Mouse (Mus musculus) heart, embryonic 13.5 days (tissue): ENCODE data around the gene Cep104. TPM values are rescaled to one million over a fixed set of nuclear protein-coding genes. Genes with fewer than 3 reads are reported as not detected.

Experiments
- ATAC-seq: fragments of 200-750 bp; cut with Nextera tagmentation; 2 replicates; pipeline ENCODE4 v1.8.0; 2017; ENCODE audit warnings: moderate TSS enrichment; ENCODE audit not compliant: insufficient number of reproducible peaks, low FRiP score, low TSS enrichment; ENCODE audit errors: extremely low read depth
- H3K27ac ChIP-seq: fragments of 300-500 bp; sonication (generic); replicated peaks from 2 replicates; pipeline ENCODE4 v1.5.1; 2015; ENCODE audit warnings: moderate library complexity, mild to moderate bottlenecking, inconsistent platforms
- H3K27me3 ChIP-seq: fragments of 300-500 bp; sonication (generic); replicated peaks from 2 replicates; pipeline ENCODE4 v1.6.1; 2015; ENCODE audit warnings: mild to moderate bottlenecking, inconsistent platforms
- H3K36me3 ChIP-seq: fragments of 300-500 bp; sonication (generic); 2 replicates; pipeline ENCODE4 v1.6.1; 2015; ENCODE audit warnings: mild to moderate bottlenecking, inconsistent platforms
- H3K4me1 ChIP-seq: fragments of 300-500 bp; sonication (generic); 2 replicates; pipeline ENCODE4 v1.6.1; 2015; ENCODE audit warnings: inconsistent platforms
- H3K4me2 ChIP-seq: fragments of 300-500 bp; sonication (generic); 2 replicates; pipeline ENCODE4 v1.6.1; 2015; ENCODE audit warnings: inconsistent platforms, mild to moderate bottlenecking, moderate library complexity
- H3K4me3 ChIP-seq: fragments of 300-500 bp; sonication (generic); 2 replicates; pipeline ENCODE4 v1.5.1; 2015; ENCODE audit warnings: moderate library complexity, mild to moderate bottlenecking, inconsistent platforms
- H3K9ac ChIP-seq: fragments of 300-500 bp; sonication (generic); 2 replicates; pipeline ENCODE4 v1.6.1; 2015; ENCODE audit warnings: inconsistent platforms, mild to moderate bottlenecking, moderate library complexity
- H3K9me3 ChIP-seq: fragments of 300-500 bp; sonication (generic); 2 replicates; pipeline ENCODE4 v1.6.1; 2016; ENCODE audit warnings: inconsistent platforms
- WGBS: fragments of 180-500 bp; shearing (Covaris S2); methylation state at CpG from one replicate; pipeline ENCODE4 v1.1.7; 2015; ENCODE audit warnings: mixed read lengths; 5-methylcytosine and 5-hydroxymethylcytosine counted together
- polyA plus RNA-seq: library from polyadenylated mRNA; unstranded; fragments of >200 nt; fragmentation: Nextera tagmentation; extraction: Ambion mirVana; gene quantifications from 2 replicates; pipeline ENCODE4 v1.2.1, GENCODE M21; 2015

The Cep104 gene
- polyA plus RNA-seq, 1 experiment from 2014 or later = 12.9 TPM

- 42% methylated on average over 4 of the region's 4 CpGs for WGBS
- no peak for ATAC-seq
- Histone ChIP-seq H3K4me2 (peak overlapping the region; percentile 86; the same call in 1 of the 2 replicates), H3K9ac (peak overlapping the region; percentile 16; the same call in 1 of the 2 replicates), H3K27me3 (peaks cover 13% of the 10 kb centered on the region; the same call in 1 of the 2 replicates), H3K4me1 (peaks cover 50% of the 10 kb centered on the region), H3K36me3 (peaks cover 48% of the 10 kb centered on the region), H3K4me3 (no peak overlapping the region), H3K9me3 (no peaks in the 10 kb centered on the region), H3K27ac (peak overlapping the region; percentile 81)
Observed at GRCm38 (mm10) chr4:154022844-154023243, 47.9 kb downstream of the Cep104 start.

- Histone ChIP-seq H3K4me3 (peak overlapping the region; percentile 63), H3K36me3 (peaks cover 37% of the 10 kb centered on the region), H3K4me1 (peaks cover 50% of the 10 kb centered on the region), H3K27ac (peak overlapping the region; percentile 81), H3K9me3 (no peaks in the 10 kb centered on the region), H3K4me2 (peak overlapping the region; percentile 86), H3K9ac (peak overlapping the region; percentile 78), H3K27me3 (peaks cover 13% of the 10 kb centered on the region; the same call in 1 of the 2 replicates)
- ATAC-seq = peak; percentile 55
- 4% methylated on average over 8 of the region's 8 CpGs for WGBS
Observed at GRCm38 (mm10) chr4:154023754-154024601, 49.0 kb downstream of the Cep104 start.

GRCm38 (mm10) chr4:154024729-154025521, 49.9 kb downstream of the Cep104 start:
- Histone ChIP-seq H3K27ac (peak overlapping the region; percentile 81), H3K4me3 (peak overlapping the region; percentile 63), H3K4me2 (peak overlapping the region; percentile 86), H3K9me3 (no peaks in the 10 kb centered on the region), H3K36me3 (peaks cover 28% of the 10 kb centered on the region), H3K27me3 (peaks cover 13% of the 10 kb centered on the region; the same call in 1 of the 2 replicates), H3K9ac (peak overlapping the region; percentile 78), H3K4me1 (peaks cover 50% of the 10 kb centered on the region)
- 12% methylated on average over 17 of the region's 17 CpGs for WGBS
- ATAC-seq = no peak

- peak; percentile 67 for ATAC-seq
- Histone ChIP-seq H3K27ac (peak within 1 kb of the TSS; percentile 81), H3K4me3 (peak within 1 kb of the TSS; percentile 63), H3K4me2 (peak within 1 kb of the TSS; percentile 86), H3K36me3 (peaks cover 18% of the 10 kb centered on the region), H3K4me1 (peaks cover 50% of the 10 kb centered on the region), H3K27me3 (peaks cover 13% of the 10 kb centered on the region; the same call in 1 of the 2 replicates), H3K9ac (peak within 1 kb of the TSS; percentile 78), H3K9me3 (no peaks in the 10 kb centered on the region)
- 2% methylated on average over 33 of the region's 33 CpGs for WGBS
Observed at GRCm38 (mm10) chr4:154025641-154026440, 50.8 kb downstream of the Cep104 start, which contains the start of gene Smim1. Gene Smim1, minus strand, starts transcription at chr4:154026230.

GRCm38 (mm10) chr4:154026441-154026761, 51.4 kb downstream of the Cep104 start:
- Histone ChIP-seq H3K27ac (peak overlapping the region; percentile 81; the same call in 1 of the 2 replicates), H3K4me1 (peaks cover 50% of the 10 kb centered on the region), H3K4me3 (peak overlapping the region; percentile 63), H3K9me3 (no peaks in the 10 kb centered on the region), H3K9ac (peak overlapping the region; percentile 78), H3K27me3 (peaks cover 13% of the 10 kb centered on the region; the same call in 1 of the 2 replicates), H3K4me2 (peak overlapping the region; percentile 86), H3K36me3 (peaks cover 13% of the 10 kb centered on the region)
- 29% methylated on average over 2 of the region's 2 CpGs for WGBS
- no peak for ATAC-seq

- peaks cover 13% of the 10 kb centered on the region; the same call in 1 of the 2 replicates for H3K27me3 ChIP-seq
- ATAC-seq = no peak
- H3K9ac ChIP-seq = no peak overlapping the region
- no peaks in the 10 kb centered on the region for H3K9me3 ChIP-seq
- peaks cover 36% of the 10 kb centered on the region for H3K4me1 ChIP-seq
- no peak overlapping the region for H3K4me2 ChIP-seq
- H3K27ac ChIP-seq = no peak overlapping the region
- WGBS = 75% methylated on average over 7 of the region's 7 CpGs
- no peaks in the 10 kb centered on the region for H3K36me3 ChIP-seq
- no peak overlapping the region for H3K4me3 ChIP-seq
Observed at GRCm38 (mm10) chr4:154028066-154028465, 53.1 kb downstream of the Cep104 start.

- Histone ChIP-seq H3K27ac (no peak overlapping the region), H3K36me3 (no peaks in the 10 kb centered on the region), H3K9me3 (no peaks in the 10 kb centered on the region), H3K4me1 (peaks cover 30% of the 10 kb centered on the region), H3K4me3 (no peak overlapping the region), H3K27me3 (peaks cover 13% of the 10 kb centered on the region), H3K4me2 (no peak overlapping the region), H3K9ac (no peak overlapping the region)
- ATAC-seq = no peak
Observed at GRCm38 (mm10) chr4:154028646-154029045, 53.7 kb downstream of the Cep104 start.

GRCm38 (mm10) chr4:154037123-154037522, 62.1 kb downstream of the Cep104 start:
- Histone ChIP-seq H3K36me3 (no peaks in the 10 kb centered on the region), H3K27ac (no peak overlapping the region), H3K9me3 (no peaks in the 10 kb centered on the region), H3K4me1 (no peaks in the 10 kb centered on the region), H3K4me3 (no peak overlapping the region), H3K4me2 (no peak overlapping the region), H3K9ac (no peak overlapping the region), H3K27me3 (peaks cover 49% of the 10 kb centered on the region)
- 39% methylated on average over 3 of the region's 3 CpGs for WGBS
- no peak for ATAC-seq

GRCm38 (mm10) chr4:154042577-154042976, 67.6 kb downstream of the Cep104 start, which contains the start of gene Ccdc27:
Gene Ccdc27, minus strand, starts transcription at chr4:154042677.
- ATAC-seq = no peak
- Histone ChIP-seq H3K4me1 (no peaks in the 10 kb centered on the region), H3K27me3 (peaks cover 23% of the 10 kb centered on the region), H3K27ac (no peak within 1 kb of the TSS), H3K9ac (no peak within 1 kb of the TSS), H3K4me3 (no peak within 1 kb of the TSS), H3K4me2 (no peak within 1 kb of the TSS), H3K36me3 (no peaks in the 10 kb centered on the region), H3K9me3 (no peaks in the 10 kb centered on the region)
- 78% methylated on average over 9 of the region's 9 CpGs for WGBS

GRCm38 (mm10) chr4:154045837-154046236, 70.8 kb downstream of the Cep104 start:
- H3K4me3 ChIP-seq = no peak overlapping the region
- H3K9ac ChIP-seq = no peak overlapping the region
- H3K9me3 ChIP-seq = no peaks in the 10 kb centered on the region
- H3K4me1 ChIP-seq = no peaks in the 10 kb centered on the region
- peaks cover 21% of the 10 kb centered on the region for H3K27me3 ChIP-seq
- H3K36me3 ChIP-seq = no peaks in the 10 kb centered on the region
- no peak overlapping the region for H3K27ac ChIP-seq
- H3K4me2 ChIP-seq = no peak overlapping the region
- 56% methylated on average over 5 of the region's 5 CpGs for WGBS
- ATAC-seq = no peak
